Mouse (Mus musculus) thymus, adult 2 months (tissue): ENCODE results near the gene Abcb1a.

Experiments
- CTCF ChIP-seq: fragments of 200-500 bp; IDR thresholded peaks from 2 replicates; pipeline ENCODE4 v1.5.1; 2012; ENCODE audit warnings: mild to moderate bottlenecking, control low read depth, low read length, moderate library complexity, borderline replicate concordance; ENCODE audit not compliant: control insufficient read depth, poor library complexity, insufficient read depth; ENCODE audit errors: extremely low read depth
- POLR2A ChIP-seq: fragments of 200-500 bp; IDR thresholded peaks from 2 replicates; pipeline ENCODE4 v1.6.1; 2012; ENCODE audit warnings: mild to moderate bottlenecking, low read length, control low read depth, moderate library complexity; ENCODE audit not compliant: control insufficient read depth, poor library complexity, insufficient read depth; ENCODE audit errors: extremely low read depth

DNA sequence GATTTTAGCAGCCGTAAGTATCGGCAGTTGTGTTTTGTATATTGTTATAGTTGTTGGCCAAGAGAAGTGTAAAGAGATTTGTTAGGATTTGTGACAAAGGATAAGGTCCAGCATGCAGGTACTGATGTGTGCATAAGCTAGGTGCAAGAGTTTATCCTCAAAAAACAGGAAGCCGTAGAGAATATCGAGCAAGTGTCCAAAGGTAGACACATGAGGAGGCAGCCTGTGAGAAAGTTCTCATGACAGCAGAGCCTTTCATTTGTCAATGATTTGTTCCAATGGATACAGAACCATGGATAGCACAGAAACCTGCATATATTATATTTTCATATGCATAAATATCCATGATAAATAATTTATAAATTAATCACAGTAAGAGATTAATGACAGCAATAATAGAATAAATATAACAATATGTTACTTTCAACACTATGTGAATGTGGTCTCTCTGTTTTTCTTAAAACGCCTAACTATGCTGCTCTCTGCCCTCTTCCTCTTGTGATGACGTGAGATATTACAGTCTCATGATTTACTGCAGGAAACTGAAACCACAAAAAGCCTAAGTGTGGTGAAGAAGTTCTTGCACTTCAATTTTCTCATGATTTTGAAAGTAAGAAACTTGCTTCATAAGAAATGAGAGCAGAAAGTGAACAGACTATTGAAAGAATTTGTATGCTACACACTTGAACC, 15.5 kb downstream of the Abcb1a start:
- TF ChIP-seq CTCF = no peak
- TF ChIP-seq POLR2A = no peak
